In genomic region chr2:3714511-3714910, GRCm38 (mm10) we compare ENCODE assay signal across 9 mouse cellular contexts.
DNase-seq lines count a peak whose midpoint lies in the region; ATAC-seq and TF ChIP-seq lines count a peak whose summit lies in the region.
"Had no signal": no experiment of that assay in that cellular context is flagged by ENCODE, and none has a peak within 500 bp of the region (broad histone marks: within the 10 kb centered on the region; RNA-seq: fewer than 3 reads in every experiment).

No protein-coding gene starts in this region.

- H3K4me1 ChIP-seq in cerebellum, adult 2 months (ENCODE audit: control insufficient read depth, insufficient read depth, low read length): peaks cover 3% of the 10 kb centered on the region; the same call in 1 of the 2 replicates
- peaks cover 87% of the 10 kb centered on the region for H3K4me1 ChIP-seq in megakaryocyte, embryonic 14.5 days
- peaks cover 41% of the 10 kb centered on the region for H3K4me1 ChIP-seq in limb, embryonic 13.5 days
- H3K4me1 ChIP-seq in small intestine, adult 2 months (ENCODE audit: control insufficient read depth, insufficient read depth, insufficient read length, low read length): peaks cover 8% of the 10 kb centered on the region

- H3K36me3 ChIP-seq in megakaryocyte, embryonic 14.5 days (replicated peaks; ENCODE audit: low read length): no peaks in the 10 kb centered on the region
- H3K36me3 ChIP-seq in limb, embryonic 13.5 days: no peaks in the 10 kb centered on the region
- no peaks in the 10 kb centered on the region for H3K36me3 ChIP-seq in small intestine, adult 2 months (ENCODE audit: control insufficient read depth, insufficient read depth, low read length)

- no peak for ATAC-seq in megakaryocyte, adult 5-6 weeks (ENCODE audit: poor library complexity, severe bottlenecking)
- no peak for ATAC-seq in limb, embryonic 13.5 days (ENCODE audit: low FRiP score, low read depth)
- no peak for ATAC-seq in monocyte, adult 5-6 weeks (replicated peaks; ENCODE audit: insufficient number of reproducible peaks, low FRiP score, low TSS enrichment, poor library complexity, severe bottlenecking)

- TF ChIP-seq POLR2A in cerebellum, adult 2 months (IDR thresholded peaks at IDR 0.05; ENCODE audit: borderline replicate concordance, insufficient read depth, low read length): no peak
- TF ChIP-seq POLR2A in small intestine, adult 2 months (IDR thresholded peaks at IDR 0.05; ENCODE audit: low read depth, low read length): no peak

- H3K4me2 ChIP-seq in limb, embryonic 13.5 days (replicated peaks): peak overlapping the region; percentile 73

- no peak overlapping the region for H3K27ac ChIP-seq in cerebellum, adult 2 months (ENCODE audit: insufficient read depth, low read length)
- H3K27ac ChIP-seq in limb, embryonic 13.5 days: no peak overlapping the region
- H3K27ac ChIP-seq in small intestine, adult 2 months (ENCODE audit: insufficient read depth, low read depth, low read length): no peak overlapping the region

- H3K4me3 ChIP-seq in cerebellum, adult 2 months (replicated peaks; ENCODE audit: insufficient read depth, low read depth, low read length): peak overlapping the region; percentile 72
- H3K4me3 ChIP-seq in megakaryocyte, embryonic 14.5 days (replicated peaks): peak overlapping the region; percentile 97
- peak overlapping the region; percentile 93 for H3K4me3 ChIP-seq in limb, embryonic 13.5 days
- peak overlapping the region; percentile 79; the same call in 1 of the 2 replicates for H3K4me3 ChIP-seq in small intestine, adult 2 months (ENCODE audit: low read depth, low read length)

- no peaks in the 10 kb centered on the region for H3K9me3 ChIP-seq in megakaryocyte, embryonic 14.5 days
- H3K9me3 ChIP-seq in limb, embryonic 13.5 days: no peaks in the 10 kb centered on the region

- DNase-seq in cerebellum, adult 2 months: no peak
- DNase-seq in cerebellum, adult 8-10 months: no peak
- no peak for DNase-seq in urinary bladder, postnatal 14 days (ENCODE audit: low spot score)
- DNase-seq: kidney, adult 18-20 months had no signal

- TF ChIP-seq CTCF in cerebellum, adult 2 months (IDR thresholded peaks at IDR 0.05; ENCODE audit: borderline replicate concordance, insufficient read depth, low read depth, low read length): no peak
- no peak for TF ChIP-seq CTCF in small intestine, adult 2 months (IDR thresholded peaks at IDR 0.05; ENCODE audit: extremely low read depth, insufficient read length, insufficient replicate concordance, low read depth, low read length)

- peak overlapping the region; percentile 97 for H3K9ac ChIP-seq in limb, embryonic 13.5 days

- WGBS in cerebellum, adult 2 months: 39% methylated on average over 1 of the region's 1 CpGs
- WGBS in limb, embryonic 13.5 days: 31% methylated on average over 1 of the region's 1 CpGs
- 32% methylated on average over 1 of the region's 1 CpGs for WGBS in small intestine, adult 2 months

- no peaks in the 10 kb centered on the region for H3K27me3 ChIP-seq in cerebellum, adult 2 months (ENCODE audit: control insufficient read depth, insufficient read depth, low read length)
- H3K27me3 ChIP-seq in megakaryocyte, embryonic 14.5 days (replicated peaks): no peaks in the 10 kb centered on the region
- H3K27me3 ChIP-seq in limb, embryonic 13.5 days: no peaks in the 10 kb centered on the region
- no peaks in the 10 kb centered on the region for H3K27me3 ChIP-seq in small intestine, adult 2 months (ENCODE audit: control insufficient read depth, insufficient read depth, low read length)
